Mouse (Mus musculus) adrenal gland, adult 18-20 months (tissue): ENCODE data around the gene Kin. TPM values are rescaled to one million over a fixed set of nuclear protein-coding genes. Genes with fewer than 3 reads are reported as not detected.

Experiments
- DNase-seq, 2 experiments: peaks; one replicate each; pipeline ENCODE4 v3.0.0; 2021 to 2022; ENCODE audit warnings: low spot score in 2 of 2
- long read RNA-seq, 2 experiments: library from polyadenylated mRNA; stranded (forward); transcript quantifications; one replicate each; pipeline ENCODE4 v2.0.0; 2021
- total RNA-seq, 2 experiments: library from RNA; stranded (reverse); gene quantifications; 1 replicate in 1 of 2; 2 replicates in 1 of 2; pipeline ENCODE4 v1.2.3; 2021

Gene Kin
- 10 to 100 TPM; 14.8 to 19.3 TPM for total RNA-seq
- long read RNA-seq, experiment 1, transcript Kin-201 (5 exons, 1,472 nt) = major isoform, 6 of 10 reads
- long read RNA-seq, experiment 1, partial matches to known transcripts = 3 of 10 reads
- long read RNA-seq, experiment 1, other reads (novel, unspliced or antisense) = 1 of 10 reads
- long read RNA-seq, experiment 2, transcript Kin-201 (5 exons, 1,472 nt) = major isoform, 14 of 15 reads
- long read RNA-seq, experiment 2, partial matches to known transcripts = 0 of 15 reads
- long read RNA-seq, experiment 2, other reads (novel, unspliced or antisense) = 1 of 15 reads

- DNase-seq = peak; percentile 93 to 94
Observed at GRCm38 (mm10) chr2:10080310-10081010, at the start of gene Kin, which contains the start of gene Atp5c1. Kin (plus strand) TSS chr2:10080593. Atp5c1 (minus strand) TSS chr2:10080510.

- no peak for DNase-seq
Observed at GRCm38 (mm10) chr2:10033684-10034083, 46.7 kb upstream of the Kin start.

- DNase-seq = no peak
Observed at GRCm38 (mm10) chr2:10034976-10035375, 45.4 kb upstream of the Kin start.

GRCm38 (mm10) chr2:10047758-10048436, 32.5 kb upstream of the Kin start:
- peak; percentile 22 to 43 for DNase-seq

- peak; percentile 89 to 90 for DNase-seq
Observed at GRCm38 (mm10) chr2:10048461-10048860, 31.9 kb upstream of the Kin start, which contains the start of gene Taf3. Taf3 (minus strand) TSS chr2:10048596.

- no peak for DNase-seq
Observed at GRCm38 (mm10) chr2:10049456-10049855, 30.9 kb upstream of the Kin start.

DNA sequence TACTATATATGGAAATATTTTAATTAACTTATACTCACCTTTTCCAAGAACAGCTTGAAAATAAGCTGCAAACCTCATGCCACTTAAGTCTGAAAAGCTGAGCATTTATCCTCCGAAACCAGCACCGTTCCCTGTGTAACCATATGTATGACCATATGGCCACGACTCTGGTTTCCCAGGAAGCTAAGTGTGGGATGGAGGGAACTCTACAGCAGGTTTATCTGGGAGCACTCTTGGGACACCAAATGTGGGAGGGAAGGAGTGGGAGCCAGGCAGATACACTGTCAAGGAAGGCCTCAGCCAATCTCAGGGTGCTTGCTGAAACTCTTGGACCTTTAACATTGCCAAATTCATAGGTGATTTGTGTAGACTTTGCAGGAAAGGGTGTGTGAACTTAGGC, 29.5 kb upstream of the Kin start:
- DNase-seq = no peak

GRCm38 (mm10) chr2:10051996-10052395, 28.4 kb upstream of the Kin start:
- no peak for DNase-seq

GRCm38 (mm10) chr2:10058836-10059235, 21.6 kb upstream of the Kin start:
- DNase-seq = no peak

DNA sequence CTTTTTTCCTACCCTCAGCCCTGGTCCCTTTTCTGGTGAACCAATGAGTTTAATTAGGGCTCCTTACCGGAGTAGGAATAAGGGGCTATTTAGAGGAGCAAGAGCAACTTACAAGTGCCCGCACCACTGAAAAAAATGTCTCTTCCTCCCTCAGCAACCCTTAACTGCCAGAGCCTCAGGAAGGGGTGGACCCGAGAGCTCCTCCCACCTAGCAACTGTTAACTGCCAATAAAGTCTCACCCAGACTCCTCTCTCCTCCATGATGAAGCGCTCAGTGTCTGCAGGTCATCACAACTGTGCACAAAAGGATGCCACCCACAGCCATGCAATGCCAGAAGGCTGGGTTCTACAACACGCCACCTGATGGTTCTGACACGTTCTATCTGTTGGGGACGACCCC, 8.6 kb upstream of the Kin start:
- DNase-seq = no peak

- no peak for DNase-seq
Observed at GRCm38 (mm10) chr2:10074470-10074869, 5.9 kb upstream of the Kin start.

GRCm38 (mm10) chr2:10076675-10077074, 3.7 kb upstream of the Kin start:
- DNase-seq = no peak

GRCm38 (mm10) chr2:10079745-10080309, 566 bp upstream of the Kin start:
- DNase-seq = peak in 1 of 2 experiments; percentile 17

DNA sequence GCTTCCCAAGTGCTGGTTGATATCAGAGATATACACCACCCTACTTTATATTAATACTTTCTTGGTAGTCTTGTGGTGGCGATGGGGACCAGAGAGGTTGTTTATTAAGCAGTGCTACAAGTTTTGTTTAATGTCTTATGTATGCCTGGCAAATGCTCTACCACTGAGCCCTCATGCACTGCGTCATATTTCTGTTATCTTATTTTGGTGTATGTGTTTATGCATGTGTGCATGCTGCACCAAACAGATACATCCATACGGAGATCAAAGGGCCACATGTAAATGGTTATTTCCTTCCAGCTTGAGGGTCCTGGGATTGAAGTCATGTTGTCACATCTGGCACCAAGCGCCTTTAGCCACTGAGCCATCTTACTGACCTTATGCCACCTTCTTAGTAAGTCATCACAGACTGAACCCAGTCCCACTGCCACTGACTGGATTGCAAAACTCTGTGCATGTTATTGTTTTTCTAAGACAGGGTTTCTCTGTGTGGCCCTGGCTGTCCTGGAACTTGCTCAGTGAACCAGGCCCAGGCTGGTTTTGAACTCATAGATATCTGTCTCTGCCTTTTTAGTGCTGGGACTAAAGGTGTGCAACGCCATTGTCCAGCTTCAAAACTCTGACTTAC, 1.2 kb downstream of the Kin start:
- no peak for DNase-seq

DNA sequence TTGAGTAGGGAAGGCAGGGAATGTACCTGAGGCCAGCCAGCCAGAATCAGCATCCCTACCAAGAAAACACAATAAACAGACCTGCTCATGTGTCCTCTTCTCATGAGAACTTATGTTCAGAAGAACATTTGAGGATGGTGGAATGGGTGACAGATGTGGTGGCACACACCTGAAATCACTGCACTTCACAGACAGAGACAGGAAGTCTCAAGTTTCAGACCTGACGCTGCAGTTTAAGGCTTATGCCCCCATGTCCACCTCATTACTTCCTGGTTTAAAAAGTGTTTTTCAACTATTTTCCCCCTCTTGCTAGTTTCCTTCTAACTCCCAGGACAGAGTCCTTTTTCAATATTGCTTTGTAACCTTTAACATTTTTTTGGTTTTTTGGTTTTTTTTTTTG, 2.3 kb downstream of the Kin start:
- no peak for DNase-seq

GRCm38 (mm10) chr2:10087256-10087850, 7.0 kb downstream of the Kin start:
- DNase-seq = peak in 1 of 2 experiments; percentile 14

- DNase-seq = no peak
Observed at GRCm38 (mm10) chr2:10094327-10095100, 14.1 kb downstream of the Kin start.

- DNase-seq = peak; percentile 45 to 47
Observed at GRCm38 (mm10) chr2:10098598-10099215, 18.3 kb downstream of the Kin start.

- DNase-seq = no peak
Observed at GRCm38 (mm10) chr2:10100471-10100870, 20.1 kb downstream of the Kin start.
